Mouse (Mus musculus) heart, postnatal 0 days (tissue): Measurements from ENCODE around the gene Arhgap24. TPM values are rescaled to one million over a fixed set of nuclear protein-coding genes. Genes with fewer than 3 reads are reported as not detected.

ENCODE experiments used
- ATAC-seq: fragments of 200-750 bp; cut with Nextera tagmentation; 2 replicates; pipeline ENCODE4 v1.8.0; 2017; ENCODE audit warnings: low read depth, moderate number of reproducible peaks, moderate library complexity; ENCODE audit not compliant: insufficient read depth
- DNase-seq: peaks from one replicate; pipeline ENCODE4 v3.0.0-alpha.2; 2016; ENCODE audit warnings: low spot score
- H3K27ac ChIP-seq: fragments of 300-500 bp; sonication (generic); 2 replicates; pipeline ENCODE4 v1.5.1; 2014; ENCODE audit warnings: low read depth, mild to moderate bottlenecking
- H3K27me3 ChIP-seq: fragments of 300-500 bp; sonication (generic); 2 replicates; pipeline ENCODE4 v1.6.1; 2014; ENCODE audit warnings: low read length, mixed read lengths; ENCODE audit not compliant: control insufficient read depth, insufficient read depth
- H3K36me3 ChIP-seq: fragments of 300-500 bp; sonication (generic); replicated peaks from 2 replicates; pipeline ENCODE4 v1.6.1; 2014; ENCODE audit warnings: low read length, mixed read lengths; ENCODE audit not compliant: control insufficient read depth, insufficient read depth
- H3K4me1 ChIP-seq: fragments of 300-500 bp; sonication (generic); 2 replicates; pipeline ENCODE4 v1.6.1; 2014; ENCODE audit warnings: antibody characterized with exemption; ENCODE audit not compliant: control insufficient read depth, insufficient read depth
- H3K4me2 ChIP-seq: fragments of 300-500 bp; sonication (generic); 2 replicates; pipeline ENCODE4 v1.6.1; 2014; ENCODE audit warnings: low read depth, mild to moderate bottlenecking, low read length, moderate library complexity
- H3K4me3 ChIP-seq: fragments of 300-500 bp; sonication (generic); 2 replicates; pipeline ENCODE4 v1.5.1; 2014; ENCODE audit warnings: low read depth, low read length
- H3K9ac ChIP-seq: fragments of 300-500 bp; sonication (generic); replicated peaks from 2 replicates; pipeline ENCODE4 v1.6.1; 2014; ENCODE audit warnings: low read depth, low read length, mixed read lengths
- H3K9me3 ChIP-seq: fragments of 300-500 bp; sonication (generic); replicated peaks from 2 replicates; pipeline ENCODE4 v1.6.1; 2016; ENCODE audit warnings: low read length; ENCODE audit not compliant: control insufficient read depth
- CTCF ChIP-seq: IDR thresholded peaks from 2 replicates; pipeline ENCODE4 v1.5.1; 2016; ENCODE audit warnings: antibody characterized with exemption, control low read depth, low read depth
- EP300 ChIP-seq: IDR thresholded peaks from 2 replicates; pipeline ENCODE4 v1.6.1; 2016; ENCODE audit warnings: antibody characterized with exemption, low read depth
- WGBS: fragments of 180-500 bp; shearing (Covaris S2); extraction: QIAGEN DNeasy Blood & Tissue Kit; methylation state at CpG from one replicate; pipeline ENCODE4 v1.1.7; 2014; 5-methylcytosine and 5-hydroxymethylcytosine counted together
- polyA plus RNA-seq: library from polyadenylated mRNA; unstranded; fragments of >200 nt; fragmentation: Nextera tagmentation; extraction: Ambion mirVana; gene quantifications from 2 replicates; pipeline ENCODE4 v1.2.1, GENCODE M21; 2015
- total RNA-seq: library from RNA; depleted of rRNA; stranded (reverse); fragments of >200 nt; gene quantifications from 2 replicates; pipeline ENCODE4 v1.2.3, GENCODE M21; 2014; ENCODE audit warnings: low replicate concordance

Arhgap24 gene
- total and polyA plus RNA-seq, 2 experiments from 2014 or later: 13.0 to 13.4 TPM

GRCm38 (mm10) chr5:102666886-102667285 is 185.7 kb downstream of the Arhgap24 start:
- no peak overlapping the region for H3K4me3 ChIP-seq

GRCm38 (mm10) chr5:102667754-102668575 is 186.8 kb downstream of the Arhgap24 start:
- no peak for ATAC-seq
- Histone ChIP-seq H3K36me3 (no peaks in the 10 kb centered on the region), H3K9ac (no peak overlapping the region), H3K27me3 (no peaks in the 10 kb centered on the region), H3K4me3 (no peak overlapping the region), H3K27ac (no peak overlapping the region), H3K9me3 (no peaks in the 10 kb centered on the region), H3K4me1 (no peaks in the 10 kb centered on the region), H3K4me2 (no peak overlapping the region)
- WGBS: 83% methylated on average over 9 of the region's 9 CpGs
- TF ChIP-seq EP300 (no peak), CTCF (no peak)
- no peak for DNase-seq

More at GRCm38 (mm10) chr5:102666886-102667285, 185.7 kb downstream of the Arhgap24 start:
- ATAC-seq (no peak), DNase-seq (no peak)
- Histone ChIP-seq H3K27ac (no peak overlapping the region), H3K4me2 (no peak overlapping the region), H3K9me3 (no peaks in the 10 kb centered on the region), H3K9ac (no peak overlapping the region), H3K36me3 (no peaks in the 10 kb centered on the region), H3K27me3 (no peaks in the 10 kb centered on the region), H3K4me1 (no peaks in the 10 kb centered on the region)
- whole genome bisulfite sequencing: 67% methylated on average over 3 of the region's 3 CpGs
- TF ChIP-seq CTCF (no peak), EP300 (no peak)

GRCm38 (mm10) chr5:102670206-102670605 is 189.0 kb downstream of the Arhgap24 start:
- Histone ChIP-seq H3K9me3 (no peaks in the 10 kb centered on the region), H3K27ac (no peak overlapping the region), H3K9ac (no peak overlapping the region), H3K36me3 (no peaks in the 10 kb centered on the region), H3K4me1 (no peaks in the 10 kb centered on the region), H3K4me2 (no peak overlapping the region), H3K4me3 (no peak overlapping the region), H3K27me3 (no peaks in the 10 kb centered on the region)
- no peak for ATAC-seq
- 47% methylated on average over 4 of the region's 4 CpGs for WGBS
- no peak for DNase-seq
- no peak for TF ChIP-seq EP300
- no peak for TF ChIP-seq CTCF

- WGBS: 52% methylated on average over 5 of the region's 5 CpGs
- TF ChIP-seq CTCF: no peak
- no peak for TF ChIP-seq EP300
- no peak overlapping the region for H3K4me2 ChIP-seq
- no peak overlapping the region for H3K4me3 ChIP-seq
- H3K36me3 ChIP-seq: no peaks in the 10 kb centered on the region
- DNase-seq: no peak
- H3K9ac ChIP-seq: no peak overlapping the region
- H3K4me1 ChIP-seq: no peaks in the 10 kb centered on the region
- no peak overlapping the region for H3K27ac ChIP-seq
- no peak for ATAC-seq
- no peaks in the 10 kb centered on the region for H3K27me3 ChIP-seq
- no peaks in the 10 kb centered on the region for H3K9me3 ChIP-seq
Measured at GRCm38 (mm10) chr5:102670731-102671345, 189.6 kb downstream of the Arhgap24 start.

- no peaks in the 10 kb centered on the region for H3K4me1 ChIP-seq
Measured at GRCm38 (mm10) chr5:102675326-102675725, 194.1 kb downstream of the Arhgap24 start.

More at GRCm38 (mm10) chr5:102675326-102675725, 194.1 kb downstream of the Arhgap24 start:
- H3K27ac ChIP-seq: no peak overlapping the region
- no peak for ATAC-seq
- H3K4me3 ChIP-seq: no peak overlapping the region
- no peak overlapping the region for H3K4me2 ChIP-seq
- H3K9ac ChIP-seq: no peak overlapping the region
- no peak for TF ChIP-seq CTCF
- TF ChIP-seq EP300: no peak
- H3K27me3 ChIP-seq: no peaks in the 10 kb centered on the region
- no peak for DNase-seq
- H3K36me3 ChIP-seq: no peaks in the 10 kb centered on the region
- 59% methylated on average over 2 of the region's 2 CpGs for WGBS
- no peaks in the 10 kb centered on the region for H3K9me3 ChIP-seq
